Mouse (Mus musculus) C2C12 (cell line): ENCODE results near the gene Cobl.

Experiments
- CTCF ChIP-seq: IDR thresholded peaks from one replicate; pipeline ENCODE4 v1.5.1; 2011; ENCODE audit not compliant: control insufficient read depth, insufficient read depth, insufficient read length
- FOSL1 ChIP-seq: IDR thresholded peaks from one replicate; pipeline ENCODE4 v1.8.0; 2011; ENCODE audit warnings: mild to moderate bottlenecking, low read length; ENCODE audit not compliant: poor library complexity, insufficient read depth, severe bottlenecking
- USF1 ChIP-seq: IDR thresholded peaks from one replicate; pipeline ENCODE4 v1.6.1; 2011; ENCODE audit warnings: low read depth, mild to moderate bottlenecking, control low read depth, moderate library complexity

GRCm38 (mm10) chr11:12468661-12469060, 3.9 kb upstream of the Cobl start:
- no peak for TF ChIP-seq CTCF
- no peak for TF ChIP-seq USF1
- no peak for TF ChIP-seq FOSL1
